Mouse (Mus musculus): ENCODE results near the gene Fam243.

The Fam243 gene

DNA sequence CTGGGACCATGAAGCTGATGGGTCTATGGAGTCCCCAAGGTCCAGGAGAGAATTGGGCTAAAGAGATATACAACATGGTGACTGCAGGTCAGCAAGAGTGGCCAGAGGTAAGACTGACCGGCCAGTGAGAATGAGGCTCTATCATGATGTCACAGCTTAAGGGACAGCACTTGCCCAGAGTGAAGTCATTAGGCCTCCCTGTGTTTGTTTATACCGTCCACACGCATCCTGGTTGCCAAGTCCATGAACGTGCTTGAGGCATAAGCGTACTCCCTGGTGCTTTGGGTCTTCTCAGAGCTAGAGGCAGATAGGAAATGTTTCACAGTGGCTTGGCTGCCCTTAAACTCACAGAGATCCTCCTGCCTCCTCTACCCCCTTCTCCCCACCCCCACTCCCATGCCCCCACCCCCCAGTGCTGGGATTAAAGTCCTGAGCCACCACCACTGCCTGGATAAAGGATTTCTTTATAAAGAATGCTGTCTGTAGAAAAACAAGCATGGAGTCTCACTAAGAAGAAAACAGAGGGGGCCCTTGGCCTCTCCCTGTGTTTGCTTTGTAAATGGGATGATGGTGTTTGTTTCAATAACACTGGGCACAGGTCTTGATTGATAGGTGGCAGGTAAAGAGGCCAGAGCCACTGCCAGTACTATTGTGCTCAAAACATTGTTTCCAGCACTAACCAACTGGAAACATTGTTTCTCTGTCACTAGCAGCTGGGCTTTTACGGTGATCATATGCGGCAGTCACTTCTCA is 3.2 kb upstream of the Fam243 start:
- in situ Hi-C loops (cut with MboI, MseI), result loop anchor here in 1 of 2 experiments (25.0 kb wide), 1 partner anchor 138 kb away; the partner anchor contains the start of gene Rcan1

DNA sequence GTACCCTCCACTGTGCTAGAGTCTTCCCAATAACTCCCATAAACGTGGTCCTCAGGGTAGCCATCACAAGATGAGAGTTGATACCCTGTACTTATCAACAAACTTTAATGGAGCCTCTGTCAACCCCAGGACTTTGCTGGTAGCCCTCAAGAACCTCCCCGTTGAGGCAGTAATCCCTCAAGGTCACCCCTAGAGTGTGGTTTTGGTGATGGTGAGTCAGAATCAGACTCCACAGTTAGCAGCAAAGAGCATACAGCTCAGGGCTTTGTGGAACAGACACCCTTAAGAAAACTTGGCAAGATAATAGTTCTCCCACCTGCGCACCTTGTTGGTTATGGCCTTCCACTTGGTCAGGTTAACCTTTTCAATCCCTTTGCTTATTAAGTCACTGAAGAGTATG is 880 bp downstream of the Fam243 start:
- in situ Hi-C loops (cut with MboI, MseI), result no loop called here

DNA sequence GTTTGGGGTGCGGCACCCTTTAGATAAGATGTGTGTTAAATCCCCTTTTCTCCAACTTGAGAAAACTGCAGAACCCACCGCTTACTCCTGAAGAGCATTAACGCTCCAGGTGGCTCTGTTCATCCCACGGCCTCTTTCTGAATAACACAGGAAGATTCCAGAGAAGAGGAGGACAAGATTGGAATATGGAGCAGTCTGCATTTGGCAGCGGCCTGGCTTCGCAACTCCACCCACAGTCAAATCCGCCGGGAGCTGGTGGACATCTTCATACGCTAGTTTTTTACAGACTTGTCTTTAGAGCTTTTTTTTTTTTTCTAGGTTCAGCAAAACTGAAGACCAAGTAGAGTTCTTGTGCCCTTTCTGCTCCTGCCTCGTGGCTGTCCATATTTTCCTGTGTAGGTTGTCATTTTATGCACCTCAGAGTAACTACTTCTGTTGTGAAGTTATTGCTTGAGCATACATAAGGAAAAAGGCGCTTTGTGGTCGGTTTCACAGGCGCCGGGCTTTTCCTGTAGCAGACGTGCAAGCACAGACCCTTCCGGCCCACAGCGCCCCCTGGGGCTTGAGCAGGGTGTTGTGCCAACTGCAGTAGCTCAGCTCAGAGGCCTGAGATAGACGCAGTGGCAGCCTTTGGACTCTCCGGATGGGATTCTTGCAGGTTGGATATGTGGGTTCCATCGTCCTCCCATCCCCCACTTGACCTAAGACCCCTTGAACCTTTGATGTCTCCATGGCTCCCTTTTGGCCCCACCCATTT is 1.7 kb downstream of the Fam243 start:
- in situ Hi-C loops (cut with MboI, MseI), result no loop called here

DNA sequence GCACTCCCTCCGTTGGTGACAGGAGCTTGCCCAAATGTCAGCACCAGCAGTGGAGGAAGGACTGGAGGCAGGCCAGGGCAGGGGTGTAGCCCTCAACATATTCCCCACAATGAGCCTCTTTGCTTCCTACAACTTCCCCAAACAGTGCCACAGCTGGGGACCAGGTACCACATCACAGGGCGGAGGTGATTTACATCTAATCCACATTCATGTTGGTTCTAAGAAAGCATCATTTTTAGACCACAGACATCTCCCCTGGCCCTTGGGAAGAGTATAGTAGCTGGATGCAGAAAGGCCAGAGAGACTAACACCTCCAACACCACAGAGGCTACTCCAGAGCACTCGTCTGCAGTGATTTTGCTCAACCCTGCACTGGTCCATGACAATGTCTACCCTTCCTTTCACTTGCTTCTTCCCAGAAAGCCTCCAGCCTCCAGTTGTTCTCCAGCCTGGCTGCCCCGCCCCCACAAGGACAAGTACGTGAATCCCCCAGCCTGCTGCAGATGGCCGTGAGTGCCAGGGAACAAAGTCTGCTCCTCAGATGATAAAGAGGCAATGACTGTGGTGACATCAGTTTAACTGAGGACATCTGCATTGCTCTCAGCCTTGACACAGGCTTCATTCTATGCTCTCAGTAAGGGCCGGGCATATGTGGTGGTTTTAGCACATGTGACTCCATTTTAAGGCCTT is 5.0 kb downstream of the Fam243 start:
- in situ Hi-C loops (cut with MboI, MseI), result no loop called here

DNA sequence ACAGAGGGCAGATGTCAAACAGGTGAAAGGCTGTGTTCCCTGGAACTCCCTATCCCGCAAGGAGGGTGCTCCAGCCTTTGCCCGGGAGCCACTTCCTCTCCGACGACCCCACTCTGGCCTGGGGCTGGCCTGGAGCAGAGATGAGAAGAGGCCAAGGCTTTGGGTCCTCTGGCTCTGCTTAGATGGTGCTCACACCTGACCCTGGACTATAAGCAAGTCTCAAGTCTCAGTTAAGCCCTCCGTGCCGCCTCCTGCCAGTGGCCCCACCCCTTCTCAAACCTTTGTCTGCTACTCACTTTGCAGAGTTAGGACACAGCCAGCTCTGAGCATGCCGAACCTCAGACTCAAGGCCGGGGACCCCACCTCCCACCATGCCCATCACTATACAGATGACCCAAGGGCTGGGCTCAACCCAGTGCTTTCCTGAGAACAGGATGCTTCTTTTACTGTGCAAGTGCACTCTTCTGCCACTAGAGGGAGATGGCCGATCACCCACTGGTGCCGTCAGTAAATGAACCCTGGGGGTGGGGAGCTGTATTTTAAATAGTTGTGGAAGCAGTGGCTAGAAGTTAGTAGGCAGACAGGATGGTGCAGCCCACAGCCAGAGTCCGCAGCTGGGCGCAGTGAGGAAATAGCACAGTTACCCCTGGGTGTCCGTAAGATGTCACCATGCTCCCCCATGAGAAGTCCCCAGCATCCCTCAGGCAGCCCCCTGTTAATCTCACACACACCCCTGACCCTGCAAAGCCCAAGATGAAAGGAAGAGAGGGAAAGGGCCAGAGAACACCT is 7.1 kb downstream of the Fam243 start:
- in situ Hi-C loops (cut with MboI, MseI), result no loop called here

DNA sequence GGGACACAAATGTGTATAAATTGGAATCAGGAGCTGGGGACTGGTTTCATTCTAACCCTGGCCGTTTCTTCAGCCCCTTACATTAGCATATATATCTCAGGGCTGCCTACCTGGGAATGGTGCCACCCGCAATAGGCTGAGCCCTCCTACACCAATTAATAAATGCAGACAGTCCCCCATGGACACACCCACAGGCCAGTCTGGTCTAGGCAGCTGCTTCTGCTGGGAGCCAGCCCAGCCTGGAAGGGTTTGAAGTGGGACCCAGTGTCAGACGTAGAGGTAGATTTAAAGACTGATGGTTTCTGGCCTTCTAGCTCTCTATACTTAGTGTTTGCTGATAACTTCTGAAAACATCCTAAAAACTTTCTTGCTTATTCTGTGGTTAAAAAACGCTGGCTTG is 12.1 kb downstream of the Fam243 start:
- in situ Hi-C loops (cut with MboI, MseI), result no loop called here

DNA sequence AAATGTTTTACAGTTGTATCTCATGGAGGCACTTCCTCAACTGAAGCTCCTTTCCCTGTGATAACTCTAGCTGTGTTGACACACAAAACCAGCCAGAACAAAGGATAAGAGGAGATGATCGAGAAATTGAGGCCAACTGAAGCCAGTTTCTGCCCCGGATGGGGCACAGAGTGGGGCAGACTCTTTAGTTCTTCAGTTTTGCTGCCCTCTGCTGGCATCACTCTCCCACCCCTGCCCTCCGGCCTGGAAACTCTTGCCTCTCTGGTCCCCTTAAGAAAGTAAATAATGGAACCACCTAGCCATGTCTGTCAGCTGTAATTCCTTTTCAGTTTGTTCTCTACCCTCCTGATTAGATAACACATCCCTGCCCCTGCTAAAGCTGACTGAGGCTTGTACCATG is 13.3 kb downstream of the Fam243 start:
- in situ Hi-C loops (cut with MboI, MseI), result no loop called here

DNA sequence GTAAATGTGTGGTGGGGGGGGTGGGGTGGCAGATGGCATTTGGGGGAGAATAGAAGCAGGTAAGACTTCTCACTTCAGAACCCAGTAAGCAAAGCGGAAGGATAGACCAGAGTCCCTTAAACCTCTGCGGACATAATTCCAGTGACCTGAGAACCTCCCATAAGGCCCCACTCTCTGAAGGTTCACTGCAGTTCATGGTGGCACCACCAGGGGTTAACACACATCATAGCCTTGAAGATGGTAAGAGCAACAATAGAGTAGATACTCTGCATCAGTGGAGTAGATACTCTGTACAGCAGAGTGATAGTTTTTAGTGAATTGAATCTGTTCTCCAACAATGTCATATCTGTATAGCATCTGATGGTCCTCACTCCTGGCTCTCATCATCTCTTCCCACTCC is 15.7 kb downstream of the Fam243 start:
- in situ Hi-C loops (cut with MboI, MseI), result no loop called here

DNA sequence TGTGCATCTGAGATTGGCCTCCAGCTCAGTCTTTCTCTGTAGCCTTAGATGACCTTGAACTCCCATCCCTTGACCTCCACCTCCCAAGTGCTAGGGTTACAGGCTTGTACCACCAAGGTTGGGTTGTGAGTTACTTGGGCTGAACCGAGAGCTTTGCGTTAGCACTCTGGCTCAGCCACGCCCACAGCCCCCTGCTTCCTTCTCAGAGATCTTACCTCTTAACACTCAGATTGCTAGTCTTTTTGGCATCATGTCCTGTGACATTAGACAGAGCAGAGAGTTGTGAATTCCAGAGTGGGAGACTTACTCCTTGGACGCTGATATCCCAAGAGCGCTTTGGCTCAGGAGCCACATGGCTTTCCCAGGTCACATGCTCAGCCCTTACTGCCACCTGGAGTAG is 18.7 kb downstream of the Fam243 start:
- in situ Hi-C loops (cut with MboI, MseI), result no loop called here

DNA sequence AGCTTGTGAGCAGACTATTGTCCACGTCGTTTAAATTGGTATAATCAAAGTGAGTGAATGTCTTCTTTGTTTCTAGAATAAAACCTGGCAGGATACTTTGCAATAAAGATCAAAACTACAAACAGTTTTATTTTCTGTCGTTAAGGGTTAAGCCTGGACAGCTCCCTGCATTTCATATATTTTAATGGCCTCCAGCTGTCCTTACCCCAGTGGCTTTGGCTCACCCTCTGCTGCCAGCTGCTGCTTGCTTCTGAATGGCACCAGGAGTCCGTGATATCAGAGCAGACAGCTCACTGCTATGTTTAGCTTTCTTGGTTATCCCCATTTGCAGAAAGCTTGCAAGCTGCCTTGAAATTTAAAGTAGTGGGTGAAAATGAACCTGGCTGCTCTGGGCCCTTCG is 19.3 kb downstream of the Fam243 start:
- in situ Hi-C loops (cut with MboI, MseI), result no loop called here

DNA sequence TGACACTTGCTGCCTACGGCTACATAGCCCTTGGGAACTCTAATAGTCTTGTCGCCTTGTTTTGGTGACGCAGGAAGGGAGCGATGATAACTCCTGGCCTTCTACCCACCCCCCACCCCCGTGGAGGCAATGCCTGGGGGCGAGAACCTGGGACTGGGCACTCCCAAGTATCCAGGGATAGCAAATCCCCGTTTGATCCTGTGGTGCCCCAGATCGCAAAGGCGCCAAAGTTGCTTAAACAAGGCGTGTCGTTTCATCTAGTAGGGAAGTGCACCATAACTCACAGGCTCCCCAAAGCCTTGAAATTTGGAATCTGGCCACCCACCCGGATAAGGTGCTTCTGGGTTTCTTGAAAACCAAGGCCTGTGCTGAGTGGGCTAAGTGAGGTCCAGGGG is 19.8 kb downstream of the Fam243 start:
- in situ Hi-C loops (cut with MboI, MseI), result no loop called here

DNA sequence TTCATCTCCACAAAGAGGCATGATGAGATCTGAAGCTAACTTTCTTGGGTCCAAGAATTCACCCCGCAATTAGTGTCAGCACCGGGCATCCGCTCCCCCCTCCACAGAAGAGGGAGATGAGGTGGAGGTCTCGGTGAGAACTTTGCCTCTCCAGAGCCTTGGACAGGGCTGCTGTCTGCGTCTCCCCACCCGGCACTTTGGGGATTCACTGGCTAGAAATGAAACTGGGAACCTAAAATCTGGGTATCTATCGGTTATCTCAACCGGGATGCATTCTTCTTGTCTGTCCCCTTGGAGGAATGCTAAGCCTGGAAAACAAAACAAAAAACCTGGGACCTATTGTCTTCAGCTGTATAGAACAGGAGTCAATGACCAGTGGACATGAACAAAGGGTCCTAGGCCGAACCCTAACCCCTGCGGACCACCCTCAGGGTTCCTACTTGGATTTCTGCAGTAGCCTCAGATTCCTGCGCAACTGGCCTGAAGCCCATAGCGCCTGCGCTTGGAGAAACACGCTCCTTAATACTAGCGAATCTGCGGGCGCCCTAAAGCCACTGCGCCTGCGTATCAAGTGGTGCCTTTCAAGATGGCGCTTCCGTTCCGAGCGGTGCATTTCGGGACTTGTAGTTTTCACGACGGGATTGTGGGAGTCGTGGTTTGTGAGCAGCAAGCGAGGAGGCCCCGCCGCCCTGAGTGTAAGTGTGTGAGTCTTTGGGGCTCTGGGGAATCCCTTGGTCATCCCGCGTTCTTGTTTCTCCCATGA is 20.4 kb downstream of the Fam243 start, which contains the start of gene Smim11:
TSS of gene Smim11 (plus strand) at position 638 of the 763 bp plus-strand sequence.
- in situ Hi-C loops (cut with MboI, MseI), result no loop called here

DNA sequence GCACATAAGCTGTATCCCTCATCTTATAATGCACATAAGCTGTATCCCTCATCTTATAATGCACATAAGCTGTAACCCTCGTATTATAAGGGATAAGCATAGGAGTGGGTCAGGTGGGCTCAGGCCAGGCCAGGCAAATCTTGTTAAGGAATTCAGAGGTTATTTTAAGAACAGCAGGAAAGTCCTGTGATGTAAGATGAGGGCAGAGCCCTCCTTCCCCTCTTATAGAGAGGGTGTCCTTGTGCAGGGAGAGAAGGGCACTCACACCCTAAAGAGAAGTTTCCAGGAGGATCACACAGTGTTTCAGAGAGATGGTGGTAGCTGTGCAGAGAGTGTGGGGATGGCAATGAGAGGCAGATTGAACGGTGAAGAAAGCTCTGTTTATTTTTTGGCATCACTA is 25.9 kb downstream of the Fam243 start:
- in situ Hi-C loops (cut with MboI, MseI), result no loop called here

DNA sequence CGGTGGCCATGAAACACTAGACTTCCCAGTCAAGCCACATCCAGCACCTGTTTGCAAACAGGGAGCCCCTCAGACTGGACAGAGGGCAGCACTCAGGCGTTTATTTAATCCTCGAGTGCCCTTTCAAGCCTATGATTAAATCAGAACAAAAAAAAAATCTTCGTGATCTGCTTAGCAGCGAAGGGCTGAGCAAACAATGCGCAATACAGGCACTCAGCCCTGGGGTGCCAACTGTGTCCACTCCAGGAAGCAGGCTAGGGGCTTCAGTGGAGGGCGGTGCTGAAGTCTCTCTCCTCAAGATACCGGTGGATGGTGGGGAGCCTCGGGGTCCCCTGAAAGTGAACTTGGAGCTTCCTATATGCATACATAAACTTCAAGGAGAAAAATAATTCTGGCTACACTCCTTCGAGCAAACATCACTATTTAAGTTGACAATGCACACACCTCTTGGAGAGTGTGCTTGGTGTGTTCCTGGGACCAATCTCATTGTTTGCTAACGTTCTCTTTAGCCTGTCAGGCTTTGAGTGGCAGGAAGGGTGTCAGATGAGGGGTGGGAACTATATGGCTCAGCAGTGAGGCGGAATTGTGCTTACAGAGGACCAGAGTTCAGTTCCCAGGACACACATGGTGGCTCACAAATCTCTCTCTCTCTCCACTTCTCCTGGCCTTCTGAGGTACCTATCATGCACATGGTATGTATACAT is 26.8 kb downstream of the Fam243 start:
- in situ Hi-C loops (cut with MboI, MseI), result no loop called here

DNA sequence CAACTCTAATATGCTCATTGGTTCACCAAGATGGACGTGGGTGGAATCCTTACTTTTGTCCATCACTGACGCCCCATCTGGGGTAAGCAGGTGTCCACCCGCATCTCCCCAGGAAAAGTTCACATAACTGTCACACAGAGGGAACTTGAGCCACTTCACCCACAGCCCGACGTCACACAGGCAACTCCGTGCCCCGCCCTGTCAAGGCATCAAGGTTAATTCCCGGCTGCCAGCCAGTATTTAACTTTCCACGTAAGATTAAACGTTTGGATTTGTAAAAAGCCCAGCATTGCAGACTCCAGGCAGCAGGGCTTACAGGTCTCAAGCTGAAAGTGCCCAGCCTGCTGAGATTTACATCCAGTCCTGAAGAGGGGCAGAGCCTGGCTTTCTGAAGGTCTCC is 29.1 kb downstream of the Fam243 start, which contains the start of gene Kcne2:
TSS of gene Kcne2 (plus strand) at position 289 of the 400 bp plus-strand sequence.
- in situ Hi-C loops (cut with MboI, MseI), result no loop called here

DNA sequence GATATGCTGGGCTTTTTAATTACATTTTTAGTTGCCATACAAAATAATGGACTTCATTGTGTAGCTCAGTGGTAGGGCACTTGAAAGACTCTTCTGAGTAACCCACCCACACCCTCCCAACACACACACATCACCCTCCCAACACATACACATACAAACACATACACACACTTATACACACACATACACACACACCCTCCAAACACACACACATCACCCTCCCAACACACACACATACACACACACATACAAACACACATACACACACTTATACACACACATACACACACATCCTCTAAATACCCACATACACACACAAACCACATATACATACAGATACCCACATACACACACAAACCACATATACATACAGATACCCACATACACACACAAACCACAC is 31.2 kb downstream of the Fam243 start:
- in situ Hi-C loops (cut with MboI, MseI), result no loop called here

DNA sequence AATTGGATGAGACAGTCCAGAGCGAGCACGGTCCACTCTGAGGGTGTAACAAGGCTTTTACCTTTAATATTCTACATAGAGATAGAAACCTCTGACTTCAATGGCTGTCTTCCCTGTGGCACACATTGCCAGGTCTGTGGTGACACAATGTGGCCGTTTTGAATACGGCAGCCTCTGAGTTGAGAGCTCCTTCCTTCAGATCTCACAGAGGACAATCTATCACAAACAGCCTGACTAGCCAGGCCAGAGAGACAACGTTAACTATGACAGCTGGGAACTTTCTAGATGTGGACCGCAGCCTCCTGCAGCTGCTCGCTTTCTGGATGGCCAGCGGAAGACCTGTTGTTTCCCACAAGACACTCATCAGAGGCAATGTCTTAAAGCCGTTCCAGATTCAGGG is 32.5 kb downstream of the Fam243 start:
- in situ Hi-C loops (cut with MboI, MseI), result loop anchor here in 1 of 2 experiments (5.0 to 10.0 kb wide), 2 partner anchors 351 to 564 kb away; partner anchors contain the start of genes Cryzl1 and Itsn1

DNA sequence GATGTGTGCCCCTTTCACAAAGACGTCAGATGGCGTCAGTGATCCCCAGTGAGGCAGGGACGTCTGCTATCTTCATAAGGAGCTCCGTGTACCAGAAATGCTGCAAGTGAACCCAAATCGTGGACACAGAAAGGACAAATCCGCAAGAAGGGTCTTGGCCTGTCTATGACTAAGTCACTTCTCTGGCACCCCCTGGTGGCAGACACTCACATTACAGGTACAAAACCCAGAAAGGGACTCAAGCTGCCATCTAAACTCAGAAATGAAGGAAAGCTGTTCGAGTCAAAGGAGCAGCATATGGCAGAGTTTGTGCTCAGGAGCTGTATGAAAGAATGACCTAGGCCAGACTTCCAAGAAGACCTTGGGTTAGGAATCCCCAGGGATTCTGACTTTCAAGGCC is 34.6 kb downstream of the Fam243 start:
- in situ Hi-C loops (cut with MboI, MseI), result loop anchor here in 1 of 2 experiments (5.0 to 10.0 kb wide), 2 partner anchors 349 to 562 kb away; partner anchors contain the start of genes Cryzl1 and Itsn1

DNA sequence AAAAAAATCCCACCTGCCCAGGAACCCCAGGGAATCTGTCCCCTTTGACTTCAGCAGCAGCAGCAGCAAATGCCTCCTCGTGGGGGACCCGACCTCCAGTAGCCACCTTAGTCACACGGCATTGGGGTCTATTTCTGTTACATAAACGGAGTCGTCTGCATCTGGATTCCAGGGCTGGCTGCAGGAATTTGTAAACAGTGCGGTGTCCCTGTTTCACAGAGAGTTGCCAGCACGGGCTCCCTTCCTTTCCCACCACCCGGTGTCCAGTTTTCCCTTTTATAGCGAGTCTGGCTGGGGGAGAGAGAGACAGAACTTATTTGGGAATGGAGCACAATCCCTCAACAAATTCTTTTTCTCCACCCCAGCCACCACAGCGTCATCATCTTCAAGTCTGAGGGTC is 36.2 kb downstream of the Fam243 start:
- in situ Hi-C loops (cut with MboI, MseI), result loop anchor here in 1 of 2 experiments (5.0 to 10.0 kb wide), 2 partner anchors 348 to 560 kb away; partner anchors contain the start of genes Cryzl1 and Itsn1

DNA sequence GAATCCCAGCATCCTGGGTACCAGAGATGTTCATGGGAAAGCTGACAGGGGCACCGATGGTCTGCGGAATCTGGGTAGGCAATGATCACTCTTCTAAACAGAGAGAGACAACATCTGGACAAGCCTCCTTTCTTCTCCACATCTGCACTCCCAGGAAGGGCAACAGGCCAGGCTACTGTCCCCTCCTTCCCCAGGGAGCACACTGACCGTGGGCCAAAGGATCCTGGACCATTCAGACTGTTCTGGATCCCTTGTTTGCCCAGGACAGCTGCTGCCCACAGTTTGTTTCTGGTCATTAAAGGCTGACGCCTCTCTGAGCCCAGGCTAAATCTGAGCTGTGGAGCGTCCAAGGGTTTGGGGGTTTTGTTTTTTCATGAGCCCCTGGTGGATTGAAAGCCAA is 38.6 kb downstream of the Fam243 start:
- in situ Hi-C loops (cut with MboI, MseI), result loop anchor here (5.0 to 10.0 kb wide), 2 partner anchors 345 to 558 kb away; partner anchors contain the start of genes Cryzl1 (in 1 of the 2) and Itsn1 (in 1 of the 2)
